Mouse (Mus musculus) limb, embryonic 14.5 days (tissue): ENCODE results near the gene Tbc1d10c. TPM values are rescaled to one million over a fixed set of nuclear protein-coding genes. Genes with fewer than 3 reads are reported as not detected.

Source experiments
- ATAC-seq: fragments of 200-750 bp; cut with Nextera tagmentation; 2 replicates; pipeline ENCODE4 v1.8.0; 2017; ENCODE audit warnings: low read depth, moderate number of reproducible peaks, moderate TSS enrichment; ENCODE audit not compliant: low FRiP score
- DNase-seq: peaks from one replicate; pipeline ENCODE4 v3.0.0-alpha.2; 2015; ENCODE audit warnings: low spot score
- H3K27ac ChIP-seq: fragments of 300-500 bp; sonication (generic); replicated peaks from 2 replicates; pipeline ENCODE4 v1.5.1; 2014; ENCODE audit warnings: low read depth, mild to moderate bottlenecking, low read length, moderate library complexity, mixed read lengths
- H3K27me3 ChIP-seq: fragments of 300-500 bp; sonication (generic); 2 replicates; pipeline ENCODE4 v1.6.1; 2014; ENCODE audit warnings: low read length, mixed read lengths; ENCODE audit not compliant: control insufficient read depth, insufficient read depth
- H3K36me3 ChIP-seq: fragments of 300-500 bp; sonication (generic); 2 replicates; pipeline ENCODE4 v1.6.1; 2014; ENCODE audit warnings: mild to moderate bottlenecking, low read length, moderate library complexity, mixed read lengths; ENCODE audit not compliant: control insufficient read depth, insufficient read depth
- H3K4me1 ChIP-seq: fragments of 300-500 bp; sonication (generic); 2 replicates; pipeline ENCODE4 v1.6.1; 2014; ENCODE audit warnings: antibody characterized with exemption, low read length, mixed read lengths; ENCODE audit not compliant: control insufficient read depth, insufficient read depth
- H3K4me2 ChIP-seq: fragments of 300-500 bp; sonication (generic); replicated peaks from 2 replicates; pipeline ENCODE4 v1.6.1; 2014; ENCODE audit warnings: low read depth, mild to moderate bottlenecking, low read length, moderate library complexity; ENCODE audit not compliant: severe bottlenecking
- H3K4me3 ChIP-seq: fragments of 300-500 bp; sonication (generic); replicated peaks from 2 replicates; pipeline ENCODE4 v1.5.1; 2014; ENCODE audit warnings: low read length
- H3K9ac ChIP-seq: fragments of 300-500 bp; sonication (generic); 2 replicates; pipeline ENCODE4 v1.6.1; 2014; ENCODE audit warnings: mild to moderate bottlenecking, low read depth, low read length, moderate library complexity; ENCODE audit not compliant: severe bottlenecking
- H3K9me3 ChIP-seq: fragments of 300-500 bp; sonication (generic); 2 replicates; pipeline ENCODE4 v1.6.1; 2016; ENCODE audit warnings: low read length; ENCODE audit not compliant: control insufficient read depth
- POLR2A ChIP-seq: fragments of 200-500 bp; IDR thresholded peaks from 2 replicates; pipeline ENCODE4 v1.8.0; 2012; ENCODE audit warnings: inconsistent platforms, mild to moderate bottlenecking, moderate library complexity, borderline replicate concordance; ENCODE audit not compliant: insufficient read depth, insufficient read length; ENCODE audit errors: extremely low read depth
- WGBS: fragments of 180-500 bp; shearing (Covaris S2); extraction: QIAGEN DNeasy Blood & Tissue Kit; methylation state at CpG from one replicate; pipeline ENCODE4 v1.1.7; 2014; 5-methylcytosine and 5-hydroxymethylcytosine counted together
- polyA plus RNA-seq, 2 experiments: library from polyadenylated mRNA; depleted of rRNA in 1 of 2; stranded (reverse) in 1 of 2; unstranded in 1 of 2; fragments of >200 nt; fragmentation: Nextera tagmentation in 1 of 2; extraction: Ambion mirVana in 1 of 2; gene quantifications; 2 replicates each; pipeline versions ENCODE4 v1.2.1 to v1.2.3; 2012 to 2014

The Tbc1d10c gene
- polyA plus RNA-seq, 2 experiments: 3.9 to 4.5 TPM

DNA sequence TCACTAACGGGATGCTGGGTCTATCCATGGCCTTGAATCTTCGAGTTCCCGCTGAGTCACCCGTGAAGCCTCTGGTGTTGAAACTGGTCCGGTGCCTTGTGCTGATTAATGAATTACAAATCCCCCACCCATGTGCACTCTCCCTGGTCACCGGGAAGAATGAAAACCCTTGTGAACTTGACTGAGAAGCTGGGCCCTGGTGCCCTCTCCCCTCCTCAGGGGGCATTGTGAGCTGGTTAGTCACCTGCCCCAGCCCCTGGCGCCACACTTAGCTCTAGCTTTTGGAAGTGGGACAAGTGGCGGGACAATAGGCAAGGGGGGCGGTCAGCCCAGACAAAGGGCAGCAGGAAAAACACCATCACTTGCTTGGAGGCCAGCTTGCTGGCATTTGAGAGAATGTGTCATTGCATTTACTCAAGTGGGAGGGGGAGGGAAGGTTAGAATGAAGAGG, 22.5 kb upstream of the Tbc1d10c start:
- Histone ChIP-seq H3K27me3 (no peaks in the 10 kb centered on the region), H3K9ac (peak overlapping the region; percentile 96), H3K4me1 (peaks cover 48% of the 10 kb centered on the region), H3K27ac (peak overlapping the region; percentile 96), H3K4me2 (peak overlapping the region; percentile 94), H3K9me3 (no peaks in the 10 kb centered on the region), H3K4me3 (peak overlapping the region; percentile 91), H3K36me3 (no peaks in the 10 kb centered on the region)
- 13% methylated on average over 9 of the region's 9 CpGs for WGBS
- DNase-seq (no peak), ATAC-seq (no peak)
- TF ChIP-seq POLR2A: no peak

- ATAC-seq: no peak
- Histone ChIP-seq H3K9ac (no peak overlapping the region), H3K4me2 (peak overlapping the region; percentile 10; the same call in 1 of the 2 replicates), H3K36me3 (no peaks in the 10 kb centered on the region), H3K9me3 (no peaks in the 10 kb centered on the region), H3K27me3 (no peaks in the 10 kb centered on the region), H3K4me3 (no peak overlapping the region), H3K4me1 (peaks cover 35% of the 10 kb centered on the region), H3K27ac (peak overlapping the region; percentile 67; the same call in 1 of the 2 replicates)
- WGBS: 23% methylated on average over 4 of the region's 4 CpGs
- TF ChIP-seq POLR2A: no peak
- DNase-seq: no peak
These were observed 21.0 kb upstream of the Tbc1d10c start for GRCm38 (mm10) chr19:4211891-4212588.

- Histone ChIP-seq H3K4me3 (no peak overlapping the region), H3K9me3 (no peaks in the 10 kb centered on the region), H3K9ac (no peak overlapping the region), H3K4me2 (no peak overlapping the region), H3K27ac (no peak overlapping the region), H3K36me3 (no peaks in the 10 kb centered on the region), H3K27me3 (no peaks in the 10 kb centered on the region), H3K4me1 (peaks cover 19% of the 10 kb centered on the region)
- no peak for ATAC-seq
- TF ChIP-seq POLR2A: no peak
- WGBS: 70% methylated on average over 5 of the region's 5 CpGs
- DNase-seq: no peak
These were observed 17.5 kb upstream of the Tbc1d10c start for GRCm38 (mm10) chr19:4208563-4208962.

- no peaks in the 10 kb centered on the region for H3K9me3 ChIP-seq
- no peak for TF ChIP-seq POLR2A
- no peak overlapping the region for H3K27ac ChIP-seq
- ATAC-seq (0 out of 2 replicates have a peak, but pooled peaks have one; percentile 61), DNase-seq (peak; percentile 69)
- 0% methylated on average over 2 of the region's 2 CpGs for WGBS
- peaks cover 10% of the 10 kb centered on the region for H3K4me1 ChIP-seq
- H3K36me3 ChIP-seq: no peaks in the 10 kb centered on the region
- no peak overlapping the region for H3K4me2 ChIP-seq
- no peak overlapping the region for H3K9ac ChIP-seq
- H3K27me3 ChIP-seq: no peaks in the 10 kb centered on the region
- H3K4me3 ChIP-seq: no peak overlapping the region
These were observed 15.9 kb upstream of the Tbc1d10c start for GRCm38 (mm10) chr19:4206971-4207370.

- H3K27me3 ChIP-seq: no peaks in the 10 kb centered on the region
- no peak for ATAC-seq
- no peak overlapping the region for H3K4me3 ChIP-seq
- H3K9ac ChIP-seq: no peak overlapping the region
- peaks cover 16% of the 10 kb centered on the region for H3K4me1 ChIP-seq
- H3K27ac ChIP-seq: no peak overlapping the region
- H3K9me3 ChIP-seq: no peaks in the 10 kb centered on the region
- TF ChIP-seq POLR2A: no peak
- no peak overlapping the region for H3K4me2 ChIP-seq
- DNase-seq: no peak
- 71% methylated on average over 3 of the region's 4 CpGs for WGBS
- H3K36me3 ChIP-seq: peaks cover 5% of the 10 kb centered on the region; the same call in 1 of the 2 replicates
These were observed 13.8 kb upstream of the Tbc1d10c start for GRCm38 (mm10) chr19:4204889-4205288.
